In genomic region chr1:80659465-80660245, GRCm38 (mm10) we compare ENCODE assay signal across 25 mouse cellular contexts.
DNase-seq lines count a peak whose midpoint lies in the region; ATAC-seq and TF ChIP-seq lines count a peak whose summit lies in the region.
"Had no signal": no experiment of that assay in that cellular context is flagged by ENCODE, and none has a peak within 500 bp of the region (broad histone marks: within the 10 kb centered on the region; RNA-seq: fewer than 3 reads in every experiment).

No protein-coding gene starts in this region.

- H3K36me3 ChIP-seq in liver, postnatal 0 days (replicated peaks; ENCODE audit: insufficient read depth, low read length), result no peaks in the 10 kb centered on the region
- H3K36me3 ChIP-seq in liver, embryonic 11.5 days (ENCODE audit: control insufficient read depth, insufficient read depth, low read length), result no peaks in the 10 kb centered on the region
- no peaks in the 10 kb centered on the region for H3K36me3 ChIP-seq in forebrain, embryonic 14.5 days (ENCODE audit: control insufficient read depth, insufficient read depth, low read length)
- H3K36me3 ChIP-seq: embryonic facial prominence, embryonic 12.5 days; hindbrain, embryonic 10.5 days; limb, embryonic 10.5 days had no signal

- H3K4me2 ChIP-seq in liver, postnatal 0 days (ENCODE audit: low read depth, low read length), result no peak overlapping the region
- H3K4me2 ChIP-seq in liver, embryonic 11.5 days, result no peak overlapping the region
- H3K4me2 ChIP-seq in forebrain, embryonic 14.5 days (ENCODE audit: low read length), result no peak overlapping the region
- H3K4me2 ChIP-seq: embryonic facial prominence, embryonic 12.5 days; heart, embryonic 11.5 days had no signal

- H3K27ac ChIP-seq in liver, postnatal 0 days (ENCODE audit: low read depth), result peak overlapping the region; percentile 50; the same call in 1 of the 2 replicates
- no peak overlapping the region for H3K27ac ChIP-seq in liver, embryonic 11.5 days (ENCODE audit: low read depth, low read length)
- H3K27ac ChIP-seq in forebrain, embryonic 14.5 days (ENCODE audit: low read depth, low read length), result no peak overlapping the region
- H3K27ac ChIP-seq: embryonic facial prominence, embryonic 12.5 days; hindbrain, embryonic 10.5 days; limb, embryonic 10.5 days; stomach, postnatal 0 days had no signal

- intact Hi-C loops in gastrocnemius, postnatal 36 days (cut with DNase I), result no loop called here

- no peak for TF ChIP-seq CTCF in liver, postnatal 0 days (IDR thresholded peaks at IDR 0.05; ENCODE audit: low read depth)

- H3K4me1 ChIP-seq in liver, postnatal 0 days (ENCODE audit: insufficient read depth), result no peaks in the 10 kb centered on the region
- no peaks in the 10 kb centered on the region for H3K4me1 ChIP-seq in liver, embryonic 11.5 days (replicated peaks; ENCODE audit: control insufficient read depth, insufficient read depth, low read length)
- H3K4me1 ChIP-seq in forebrain, embryonic 14.5 days (ENCODE audit: control insufficient read depth, insufficient read depth, low read length), result no peaks in the 10 kb centered on the region
- H3K4me1 ChIP-seq: hindbrain, embryonic 10.5 days; limb, embryonic 10.5 days had no signal

- no peak overlapping the region for H3K4me3 ChIP-seq in liver, postnatal 0 days (ENCODE audit: low read depth, low read length)
- no peak overlapping the region for H3K4me3 ChIP-seq in liver, embryonic 11.5 days (ENCODE audit: low read depth, low read length)
- no peak overlapping the region for H3K4me3 ChIP-seq in forebrain, embryonic 14.5 days (ENCODE audit: low read depth, low read length)
- H3K4me3 ChIP-seq: embryonic facial prominence, embryonic 12.5 days; hindbrain, embryonic 10.5 days; limb, embryonic 10.5 days; myocyte had no signal

- no peaks in the 10 kb centered on the region for H3K9me3 ChIP-seq in liver, postnatal 0 days (ENCODE audit: low read length)
- H3K9me3 ChIP-seq in liver, embryonic 11.5 days (ENCODE audit: control insufficient read depth, low read length), result no peaks in the 10 kb centered on the region
- no peaks in the 10 kb centered on the region for H3K9me3 ChIP-seq in forebrain, embryonic 14.5 days (replicated peaks; ENCODE audit: control insufficient read depth, low read length)
- H3K9me3 ChIP-seq: embryonic facial prominence, embryonic 12.5 days; hindbrain, embryonic 10.5 days; limb, embryonic 10.5 days had no signal

- H3K9ac ChIP-seq in liver, postnatal 0 days (replicated peaks), result no peak overlapping the region
- no peak overlapping the region for H3K9ac ChIP-seq in liver, embryonic 11.5 days (ENCODE audit: low read depth, low read length)
- no peak overlapping the region for H3K9ac ChIP-seq in forebrain, embryonic 14.5 days (ENCODE audit: low read length)
- H3K9ac ChIP-seq: embryonic facial prominence, embryonic 12.5 days had no signal

- WGBS in liver, postnatal 0 days (ENCODE audit: insufficient replicate concordance), result 58% methylated on average over 6 of the region's 6 CpGs
- 73% methylated on average over 6 of the region's 6 CpGs for WGBS in liver, embryonic 11.5 days
- 78% methylated on average over 6 of the region's 6 CpGs for WGBS in forebrain, embryonic 14.5 days

- DNase-seq in liver, postnatal 0 days, result no peak
- no peak for DNase-seq in liver, embryonic 11.5 days (ENCODE audit: low spot score)
- DNase-seq in B cell, adult 2 months, result peak; percentile 55 to 63
- DNase-seq in brain, adult 2 months (ENCODE audit: low read depth, low spot score), result peak; percentile 69
- no peak for DNase-seq in forebrain, embryonic 14.5 days (ENCODE audit: low spot score)
- no peak for DNase-seq in gastrocnemius, postnatal 36 days
- no peak for DNase-seq in layer of hippocampus, adult 9-10 months (ENCODE audit: low spot score)
- DNase-seq: adrenal gland, postnatal 36 days; cerebellum, adult 11-12 months; cerebellum, postnatal 14 days; heart, adult 11 months; kidney, postnatal 25 days; liver; midbrain, embryonic 14.5 days; right cerebral cortex, postnatal 25 days; thymus, adult 2 months had no signal

- ATAC-seq in liver, postnatal 0 days, result no peak
- ATAC-seq in liver, embryonic 11.5 days (replicated peaks; ENCODE audit: low FRiP score), result no peak
- peak; percentile 79 for ATAC-seq in megakaryocyte progenitor cell, adult 5-6 weeks (replicated peaks; ENCODE audit: poor library complexity)
- ATAC-seq in forebrain, embryonic 14.5 days, result no peak
- ATAC-seq: intestine, postnatal 0 days; lung, postnatal 0 days had no signal

- no peaks in the 10 kb centered on the region for H3K27me3 ChIP-seq in liver, postnatal 0 days (ENCODE audit: insufficient read depth, low read length)
- no peaks in the 10 kb centered on the region for H3K27me3 ChIP-seq in liver, embryonic 11.5 days (replicated peaks; ENCODE audit: control insufficient read depth, insufficient read depth, low read length)
- no peaks in the 10 kb centered on the region for H3K27me3 ChIP-seq in forebrain, embryonic 14.5 days (replicated peaks; ENCODE audit: control insufficient read depth, insufficient read depth, low read length)
- H3K27me3 ChIP-seq: embryonic facial prominence, embryonic 12.5 days had no signal

- TF ChIP-seq EP300 in liver, postnatal 0 days (IDR thresholded peaks at IDR 0.05; ENCODE audit: low read depth), result no peak

Comparison
In these comparisons a context has a peak if more than half of its experiments do, and no peak if none do; other contexts are left out.
1. DNase-seq: peak in B cell, adult 2 months (2 of 2) and brain, adult 2 months (single experiment); none in liver, postnatal 0 days (single experiment), liver, embryonic 11.5 days (single experiment), forebrain, embryonic 14.5 days (single experiment), gastrocnemius, postnatal 36 days (0 of 2) and layer of hippocampus, adult 9-10 months (single experiment).